Mouse (Mus musculus): ENCODE measurements around the gene Adprhl1. TPM values are rescaled to one million over a fixed set of nuclear protein-coding genes. Genes with fewer than 3 reads are reported as not detected.

Gene Adprhl1
- total RNA-seq, 1 experiment from 2014 or later: not detected

- ATAC-seq (ENCODE audit: extremely low read depth, insufficient number of reproducible peaks, low FRiP score, poor library complexity, severe bottlenecking): no peak
These were observed 51.9 kb downstream of the Adprhl1 start for GRCm38 (mm10) chr8:13202041-13202440.

- ATAC-seq (ENCODE audit: extremely low read depth, insufficient number of reproducible peaks, low FRiP score, poor library complexity, severe bottlenecking): no peak
These were observed 53.0 kb downstream of the Adprhl1 start for GRCm38 (mm10) chr8:13201013-13201334.

- no peak for ATAC-seq (ENCODE audit: extremely low read depth, insufficient number of reproducible peaks, low FRiP score, poor library complexity, severe bottlenecking)
These were observed 53.5 kb downstream of the Adprhl1 start, which contains the start of gene Grtp1 for GRCm38 (mm10) chr8:13200301-13201012. TSS of gene Grtp1 (minus strand) at chr8:13200620.

DNA sequence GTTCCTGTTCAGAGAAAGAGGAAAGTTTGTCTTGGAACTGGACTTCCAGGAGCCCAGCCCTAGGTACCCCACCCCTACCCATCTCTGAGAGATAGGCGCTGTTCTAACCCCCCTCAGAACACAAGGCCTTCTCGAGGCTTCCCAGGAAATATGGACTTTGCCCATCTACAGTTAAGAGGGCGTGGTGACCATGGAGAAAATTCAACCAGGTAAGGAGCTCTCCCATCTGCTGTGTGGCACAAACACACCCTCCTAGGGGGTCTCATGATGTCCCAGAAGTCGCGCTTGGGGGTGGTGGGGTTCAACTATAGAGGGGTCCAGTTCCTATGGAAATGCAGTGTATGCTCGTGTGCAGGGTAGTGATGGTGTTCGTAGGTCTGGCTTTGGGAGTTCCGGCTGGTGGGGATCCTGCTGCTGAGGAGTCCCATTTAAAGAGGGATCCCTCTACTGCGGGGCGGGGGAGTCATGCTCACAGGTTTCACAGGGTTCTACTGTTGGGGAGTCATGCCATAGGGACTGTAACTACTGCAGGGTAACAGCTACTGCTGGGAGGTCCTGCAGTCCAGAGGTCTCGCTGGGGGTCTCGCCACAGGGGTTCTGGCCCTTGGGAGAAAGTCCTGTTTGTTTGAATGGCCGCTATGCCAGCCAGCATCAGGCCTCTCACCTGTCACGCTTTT is 54.4 kb downstream of the Adprhl1 start:
- no peak for ATAC-seq (ENCODE audit: extremely low read depth, insufficient number of reproducible peaks, low FRiP score, poor library complexity, severe bottlenecking)

- ATAC-seq (ENCODE audit: extremely low read depth, insufficient number of reproducible peaks, low FRiP score, poor library complexity, severe bottlenecking): no peak
These were observed 56.5 kb downstream of the Adprhl1 start for GRCm38 (mm10) chr8:13197493-13197892.

DNA sequence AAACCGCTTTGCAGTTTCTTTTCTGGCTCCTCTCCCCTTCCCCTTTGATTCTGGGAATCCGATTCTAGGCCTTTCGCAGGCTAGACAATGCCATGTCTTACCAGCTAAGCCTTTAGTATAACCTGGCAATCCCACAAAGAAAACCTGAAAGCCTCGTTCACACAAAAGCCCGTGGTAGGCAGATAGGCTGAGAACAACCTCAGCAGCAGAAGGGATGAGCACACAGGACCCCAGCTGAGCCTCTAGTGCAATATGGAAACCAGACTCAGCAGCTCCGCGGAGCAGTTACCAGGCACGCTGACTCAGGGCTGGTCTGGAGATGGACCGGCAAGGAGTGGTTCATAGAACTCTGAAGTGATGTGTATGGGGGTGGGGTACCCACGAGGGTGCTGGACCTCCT is 59.1 kb downstream of the Adprhl1 start:
- no peak for ATAC-seq (ENCODE audit: extremely low read depth, insufficient number of reproducible peaks, low FRiP score, poor library complexity, severe bottlenecking)

DNA sequence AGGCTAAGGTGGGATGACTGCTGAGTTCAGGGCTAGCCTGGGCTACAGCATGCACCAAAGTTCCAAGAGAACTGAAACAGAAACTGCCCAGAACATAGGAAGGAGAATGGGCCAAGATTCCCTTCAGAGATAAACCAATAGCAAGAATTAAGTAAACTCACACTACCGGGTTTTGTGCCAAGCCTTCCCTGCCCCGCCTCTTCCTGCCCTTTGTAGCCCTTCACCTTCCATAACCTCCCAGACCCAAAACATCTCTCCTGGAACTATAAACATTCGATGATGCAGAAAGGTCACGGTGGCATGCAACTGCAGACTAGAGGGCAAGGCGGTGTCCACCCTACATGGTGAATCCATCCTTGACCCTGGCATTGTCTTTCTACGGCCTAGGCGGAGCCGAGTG is 63.7 kb downstream of the Adprhl1 start:
- no peak for ATAC-seq (ENCODE audit: extremely low read depth, insufficient number of reproducible peaks, low FRiP score, poor library complexity, severe bottlenecking)

GRCm38 (mm10) chr8:13188857-13189256 is 65.1 kb downstream of the Adprhl1 start:
- ATAC-seq (ENCODE audit: extremely low read depth, insufficient number of reproducible peaks, low FRiP score, poor library complexity, severe bottlenecking): no peak

DNA sequence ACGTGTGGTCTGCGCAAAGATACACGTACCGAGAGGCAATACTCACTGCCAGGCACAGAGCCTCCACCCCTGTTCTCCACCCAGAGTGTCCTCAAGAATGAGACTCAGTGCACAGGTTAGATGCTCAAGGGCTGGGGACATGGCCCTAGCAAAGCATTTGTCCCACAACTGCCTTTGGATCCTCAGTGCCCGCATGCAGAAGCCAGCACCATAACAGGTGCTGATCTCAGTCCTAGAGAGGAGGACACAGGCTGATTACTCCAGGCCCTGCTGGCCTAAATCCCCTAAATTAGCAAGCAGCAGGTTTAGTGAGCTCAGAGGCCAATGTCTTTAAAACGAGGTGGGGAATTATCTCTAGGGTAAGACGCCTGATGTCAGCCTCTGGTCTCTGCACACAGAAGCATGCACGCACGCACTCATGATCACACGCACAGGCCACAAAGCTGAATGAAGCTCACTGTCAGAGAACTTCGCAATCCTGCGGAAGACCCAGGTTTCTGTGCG is 65.9 kb downstream of the Adprhl1 start:
- ATAC-seq (ENCODE audit: extremely low read depth, insufficient number of reproducible peaks, low FRiP score, poor library complexity, severe bottlenecking): no peak

GRCm38 (mm10) chr8:13187638-13188037 is 66.3 kb downstream of the Adprhl1 start:
- no peak for ATAC-seq (ENCODE audit: extremely low read depth, insufficient number of reproducible peaks, low FRiP score, poor library complexity, severe bottlenecking)

- no peak for ATAC-seq (ENCODE audit: extremely low read depth, insufficient number of reproducible peaks, low FRiP score, poor library complexity, severe bottlenecking)
These were observed 66.7 kb downstream of the Adprhl1 start for GRCm38 (mm10) chr8:13187229-13187628.

DNA sequence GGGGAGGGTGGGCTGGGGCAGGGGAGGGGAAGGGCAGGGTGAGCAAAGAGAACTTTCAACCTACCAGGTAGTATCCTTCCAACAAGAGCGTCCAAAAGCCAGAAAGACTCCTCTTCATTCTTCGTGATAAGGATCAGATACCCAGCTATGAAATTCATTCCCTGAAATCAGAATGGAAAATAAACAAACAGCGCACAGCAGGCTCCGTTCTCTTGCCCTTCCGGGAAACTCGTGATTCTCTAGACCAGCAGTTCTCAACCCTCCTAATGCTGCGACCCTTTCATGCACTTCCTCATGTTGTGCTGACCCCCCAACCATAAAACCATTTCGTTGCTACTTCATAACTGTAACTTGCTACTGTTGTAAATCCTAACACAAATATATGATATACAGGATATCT is 67.1 kb downstream of the Adprhl1 start:
- no peak for ATAC-seq (ENCODE audit: extremely low read depth, insufficient number of reproducible peaks, low FRiP score, poor library complexity, severe bottlenecking)

- no peak for ATAC-seq (ENCODE audit: extremely low read depth, insufficient number of reproducible peaks, low FRiP score, poor library complexity, severe bottlenecking)
These were observed 72.3 kb downstream of the Adprhl1 start for GRCm38 (mm10) chr8:13181691-13181976.

DNA sequence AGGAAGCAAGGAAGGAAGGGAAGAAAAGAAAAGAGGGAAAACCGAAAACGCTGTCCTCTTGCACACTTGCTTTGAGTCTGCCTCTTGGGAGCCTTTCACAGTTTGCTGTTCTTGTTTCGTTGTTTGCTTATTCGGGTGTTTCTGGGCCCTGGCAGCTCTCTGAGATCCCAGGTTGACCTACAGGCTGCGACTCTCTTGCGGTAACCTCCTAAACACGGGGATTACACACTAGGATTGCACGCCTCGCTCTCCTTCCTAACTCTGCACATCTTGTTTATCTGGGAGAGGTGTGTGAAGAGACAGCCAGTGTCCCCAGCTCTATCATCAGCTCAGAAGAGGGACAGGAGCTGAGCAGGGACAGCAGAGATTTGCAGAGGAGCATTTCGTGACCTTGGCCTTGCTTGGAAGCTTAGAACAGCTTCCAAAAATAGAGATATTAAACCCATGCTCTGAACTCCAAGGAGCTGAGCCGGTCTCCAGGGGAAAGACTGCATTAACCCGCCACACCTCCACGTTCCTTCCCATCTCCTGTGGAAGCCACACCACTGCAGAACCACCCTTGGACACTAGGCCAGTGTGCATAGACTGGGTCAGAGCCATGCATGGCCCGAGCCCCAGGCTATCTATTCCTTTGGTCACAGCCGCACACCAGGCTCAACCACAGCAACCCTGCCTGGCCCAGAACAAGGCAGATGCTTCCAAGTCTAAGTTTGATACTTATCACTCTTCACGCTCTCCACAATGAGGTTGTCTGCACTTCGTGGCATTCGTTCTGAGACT is 72.9 kb downstream of the Adprhl1 start:
- no peak for ATAC-seq (ENCODE audit: extremely low read depth, insufficient number of reproducible peaks, low FRiP score, poor library complexity, severe bottlenecking)

DNA sequence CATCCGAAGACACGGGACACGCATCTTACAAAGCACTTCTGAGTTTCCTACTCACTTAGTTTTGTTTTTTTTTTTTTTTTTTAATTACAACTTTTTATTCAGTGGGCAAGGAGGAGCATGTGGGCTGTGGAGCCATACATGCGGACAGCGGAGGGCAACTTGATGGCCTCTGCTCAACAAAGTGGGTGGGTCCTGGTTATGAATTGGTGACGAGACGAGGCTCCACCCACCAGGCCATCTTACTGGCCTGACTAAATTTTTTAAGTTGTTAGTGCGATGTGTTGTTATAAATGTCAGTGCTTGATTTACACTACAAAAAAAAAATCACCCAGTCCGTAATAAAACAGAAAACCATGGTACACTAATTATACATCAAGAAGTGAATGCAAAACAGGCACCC is 73.6 kb downstream of the Adprhl1 start:
- no peak for ATAC-seq (ENCODE audit: extremely low read depth, insufficient number of reproducible peaks, low FRiP score, poor library complexity, severe bottlenecking)

GRCm38 (mm10) chr8:13179948-13180347 is 74.0 kb downstream of the Adprhl1 start:
- no peak for ATAC-seq (ENCODE audit: extremely low read depth, insufficient number of reproducible peaks, low FRiP score, poor library complexity, severe bottlenecking)

DNA sequence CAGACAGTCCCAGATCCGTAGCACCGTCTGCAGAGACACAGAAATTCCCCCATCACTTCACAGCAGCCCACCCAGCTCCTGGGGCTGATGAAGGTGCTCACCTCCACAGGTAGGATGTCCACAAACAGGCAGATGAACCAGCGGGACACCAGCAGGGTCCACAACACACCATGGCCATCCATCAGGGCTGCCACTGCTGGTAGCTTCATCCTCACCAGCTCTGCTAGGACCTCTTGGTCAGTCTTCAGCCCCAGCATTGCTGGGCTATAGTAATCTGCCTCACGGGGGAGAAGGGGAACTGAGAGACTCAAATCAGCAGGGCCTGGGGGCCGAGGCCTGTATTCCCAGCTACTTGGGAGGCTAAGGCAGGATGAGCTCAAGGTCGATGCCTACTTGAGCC is 74.5 kb downstream of the Adprhl1 start:
- ATAC-seq (ENCODE audit: extremely low read depth, insufficient number of reproducible peaks, low FRiP score, poor library complexity, severe bottlenecking): no peak

GRCm38 (mm10) chr8:13178137-13178536 is 75.8 kb downstream of the Adprhl1 start:
- no peak for ATAC-seq (ENCODE audit: extremely low read depth, insufficient number of reproducible peaks, low FRiP score, poor library complexity, severe bottlenecking)

GRCm38 (mm10) chr8:13177173-13177852 is 76.6 kb downstream of the Adprhl1 start:
- ATAC-seq (ENCODE audit: extremely low read depth, insufficient number of reproducible peaks, low FRiP score, poor library complexity, severe bottlenecking): no peak
